Mouse (Mus musculus) frontal cortex, adult (tissue): ENCODE data around the gene Mapk1.

Source experiments
- ATAC-seq: cut with Nextera tagmentation; 2 replicates; pipeline ENCODE4 v1.9.2; 2017; ENCODE audit warnings: mild to moderate bottlenecking, moderate library complexity, mixed read lengths; ENCODE audit not compliant: low TSS enrichment

Mapk1 gene

DNA sequence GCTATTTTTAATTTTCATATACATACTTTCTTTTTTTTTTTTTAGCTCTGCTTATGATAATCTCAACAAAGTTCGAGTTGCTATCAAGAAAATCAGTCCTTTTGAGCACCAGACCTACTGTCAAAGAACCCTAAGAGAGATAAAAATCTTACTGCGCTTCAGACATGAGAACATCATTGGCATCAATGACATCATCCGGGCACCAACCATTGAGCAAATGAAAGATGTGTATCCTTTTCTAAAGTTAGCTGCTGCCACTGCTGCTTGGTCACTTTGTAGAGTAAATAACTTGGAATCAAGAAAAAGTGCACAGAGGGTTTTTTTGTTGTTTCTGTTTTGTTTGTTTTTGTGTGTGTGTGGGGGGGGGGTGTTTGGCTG lies 32.7 kb downstream of the Mapk1 start:
- ATAC-seq: no peak

- no peak for ATAC-seq
These were observed 34.9 kb downstream of the Mapk1 start for GRCm38 (mm10) chr16:17018071-17018470.

DNA sequence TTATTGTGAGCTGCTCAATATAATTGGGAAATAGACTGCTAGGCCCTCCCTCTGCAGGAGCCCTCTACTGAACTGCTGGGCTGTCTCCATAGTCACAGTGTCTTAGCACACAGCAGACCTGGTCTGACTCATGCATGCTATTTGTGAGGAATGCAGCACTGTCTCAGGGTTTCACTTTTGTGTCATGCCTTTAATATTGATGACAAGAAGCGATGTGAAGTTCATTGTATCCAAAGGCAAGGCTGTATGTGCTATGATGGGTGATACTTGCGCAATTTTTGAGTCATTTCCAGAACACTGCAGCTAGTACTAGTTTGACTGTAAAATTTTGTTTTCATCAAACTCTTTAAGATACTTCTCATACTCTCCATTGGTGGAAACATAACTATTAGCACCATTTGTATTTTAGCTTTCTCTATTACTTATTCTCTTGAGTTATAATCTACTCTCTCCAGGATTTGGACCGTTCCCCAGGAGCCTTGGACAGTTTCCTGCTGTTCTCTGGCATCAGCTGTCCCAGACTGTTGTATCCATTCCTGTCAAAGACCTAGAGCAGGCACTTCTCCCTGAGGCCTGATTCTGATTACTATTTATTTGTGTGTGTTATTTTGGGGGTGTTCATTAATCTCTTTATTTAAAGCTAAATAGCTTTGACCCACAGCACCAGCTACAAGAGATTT lies 41.4 kb downstream of the Mapk1 start:
- peak; percentile 60; the same call in 1 of the 2 replicates for ATAC-seq

DNA sequence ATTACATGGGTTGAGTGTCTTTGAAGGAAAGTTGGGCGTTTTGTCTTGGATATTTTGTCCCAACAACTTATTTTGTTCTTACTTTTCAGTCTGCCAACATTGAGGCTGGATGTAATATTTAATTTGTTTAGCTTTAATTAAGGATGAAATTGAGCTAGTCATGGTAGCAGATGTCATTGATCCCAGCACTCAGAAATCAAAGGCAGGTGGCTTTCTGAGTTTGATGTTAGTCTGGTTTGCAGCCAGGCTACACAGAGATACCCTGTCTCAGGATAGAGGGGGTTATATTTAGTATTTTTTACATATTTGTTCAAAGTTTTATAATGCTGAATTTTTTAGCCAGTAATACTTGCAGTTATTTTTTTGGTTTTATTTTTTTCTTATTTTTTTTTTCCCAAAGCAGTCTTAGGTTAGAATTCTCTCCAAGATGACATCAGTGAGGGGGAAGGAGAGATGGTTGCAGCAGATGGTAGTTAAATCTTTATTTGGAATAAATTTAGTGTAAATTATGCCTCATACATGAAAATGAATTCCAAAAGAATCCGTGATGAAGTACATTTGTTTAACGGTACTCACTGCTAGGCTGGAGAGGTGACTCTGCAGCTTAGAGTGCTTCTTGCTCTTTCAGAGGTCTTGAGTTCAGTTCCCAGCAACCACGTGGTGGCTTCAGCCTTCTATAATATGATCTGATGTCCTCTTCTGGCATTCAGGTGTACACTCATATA lies 47.0 kb downstream of the Mapk1 start:
- peak; percentile 90 for ATAC-seq

DNA sequence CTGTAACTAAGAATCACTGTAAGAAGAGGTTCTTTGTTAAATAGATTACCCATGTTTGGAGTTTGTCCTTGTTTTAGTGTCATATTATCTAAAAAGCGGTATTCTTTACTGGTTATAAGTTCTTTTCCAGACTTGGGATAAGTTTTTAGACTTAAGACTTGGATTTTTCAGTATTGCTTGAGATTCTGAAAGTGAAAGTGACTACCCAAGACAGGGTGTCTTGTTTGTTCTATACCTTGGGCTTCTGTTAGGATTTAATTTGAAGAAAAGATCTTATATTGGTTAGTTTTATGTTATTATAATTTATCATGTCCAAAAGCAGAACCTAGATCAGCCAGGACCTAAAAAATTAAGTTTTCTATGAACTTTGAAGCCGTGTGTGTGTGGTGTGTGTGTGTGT lies 50.6 kb downstream of the Mapk1 start:
- no peak for ATAC-seq

DNA sequence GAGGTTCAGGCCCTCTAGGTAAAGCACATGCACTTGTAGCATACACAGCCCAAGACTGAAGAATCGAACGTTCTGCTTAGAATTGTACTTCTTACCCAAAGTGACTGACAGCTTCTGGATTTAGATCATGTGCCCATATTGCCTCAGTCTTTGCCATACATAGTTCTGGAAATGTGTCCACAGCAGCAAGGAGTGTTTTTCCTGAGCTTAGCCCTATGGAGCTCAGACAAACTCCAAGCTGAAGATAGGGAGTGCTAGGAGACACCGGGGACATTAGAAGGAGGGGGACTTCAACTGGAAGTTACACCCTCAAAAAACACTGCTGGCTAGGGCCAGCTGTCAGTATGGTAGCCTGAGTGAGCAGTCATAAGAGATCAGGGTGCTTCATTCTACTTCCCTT lies 57.5 kb downstream of the Mapk1 start:
- ATAC-seq: no peak

GRCm38 (mm10) chr16:17041417-17041816 lies 58.2 kb downstream of the Mapk1 start:
- ATAC-seq: no peak

DNA sequence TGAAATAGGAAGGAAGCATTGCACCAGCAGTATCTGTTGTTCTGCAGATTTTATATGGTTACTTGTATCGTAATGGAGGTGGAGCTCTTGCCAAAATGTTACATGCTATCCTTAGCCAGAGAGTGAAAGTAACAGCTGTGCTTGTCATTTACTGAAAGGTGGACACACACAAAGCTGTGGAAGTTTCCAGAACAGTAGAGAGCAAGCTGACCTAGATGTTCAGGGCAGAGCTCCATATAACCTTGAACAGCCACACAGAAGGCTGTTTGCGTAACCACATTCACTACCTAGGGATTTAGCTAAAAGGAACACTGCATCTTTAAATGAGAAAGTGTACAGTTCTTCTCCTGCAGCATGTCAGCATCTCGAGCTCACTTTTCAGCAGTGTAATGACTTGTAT lies 61.1 kb downstream of the Mapk1 start:
- peak; percentile 64 for ATAC-seq

DNA sequence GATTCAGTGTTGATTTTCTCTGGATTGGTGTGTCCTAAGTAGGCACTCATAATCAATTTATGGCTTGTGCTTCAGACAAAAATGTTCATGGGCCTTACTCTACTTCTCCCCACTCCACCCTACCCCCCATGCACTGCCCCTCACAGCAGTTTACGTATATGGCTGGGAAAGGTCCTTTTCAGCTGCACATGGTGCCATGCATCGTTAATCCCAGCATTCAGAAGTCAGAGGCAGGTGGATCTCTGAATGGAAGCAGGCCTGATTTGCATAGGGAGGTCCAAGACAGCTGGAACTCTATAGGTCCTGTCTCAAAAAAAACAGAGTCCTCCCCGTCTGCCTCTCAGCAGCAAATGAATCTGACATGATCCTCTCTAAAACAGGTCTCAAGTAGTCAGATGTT lies 62.1 kb downstream of the Mapk1 start:
- ATAC-seq: no peak

- ATAC-seq: no peak
These were observed 66.7 kb downstream of the Mapk1 start for GRCm38 (mm10) chr16:17049886-17050285.

DNA sequence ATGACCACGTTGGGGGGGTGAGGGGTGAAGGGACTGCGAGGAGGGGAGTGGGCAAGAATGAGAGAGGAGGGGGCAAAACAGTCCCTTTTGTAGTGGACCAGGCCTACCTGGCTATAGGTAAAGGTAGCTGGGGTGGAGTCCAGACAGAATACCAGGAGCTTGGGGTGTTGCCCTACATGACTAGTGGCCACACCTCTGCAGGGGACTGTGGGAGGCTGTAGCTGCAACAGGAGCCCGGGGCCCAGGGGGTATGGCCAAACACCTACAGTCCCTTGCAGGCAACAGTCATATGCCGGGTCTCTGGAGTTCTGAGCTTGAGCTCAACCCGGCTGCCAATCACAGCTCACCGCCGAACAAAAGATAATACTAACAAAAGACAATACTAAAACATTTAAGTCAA lies 68.9 kb downstream of the Mapk1 start:
- ATAC-seq: no peak

DNA sequence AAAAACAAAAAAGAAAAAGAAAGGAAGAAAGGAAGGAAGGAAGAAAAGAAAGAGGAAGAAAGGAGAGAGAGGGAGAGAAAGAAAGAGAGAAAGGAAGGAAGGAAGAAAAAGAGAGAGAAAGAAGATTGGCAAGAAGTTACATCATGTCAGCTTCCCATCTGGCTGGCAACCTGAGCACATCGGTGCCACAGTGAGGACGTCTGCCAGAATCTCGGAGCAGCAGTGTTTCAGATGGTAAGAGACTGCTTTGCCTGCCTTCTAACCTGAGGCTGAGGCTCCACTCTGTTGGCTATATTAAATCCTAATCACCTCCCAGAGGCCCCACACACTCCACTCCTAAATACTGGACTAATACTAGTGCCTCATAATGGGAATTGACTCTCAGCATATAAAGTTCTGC lies 70.7 kb downstream of the Mapk1 start:
- ATAC-seq: peak; percentile 51; the same call in 1 of the 2 replicates

GRCm38 (mm10) chr16:17055584-17055983 lies 72.4 kb downstream of the Mapk1 start:
- peak; percentile 56 for ATAC-seq

DNA sequence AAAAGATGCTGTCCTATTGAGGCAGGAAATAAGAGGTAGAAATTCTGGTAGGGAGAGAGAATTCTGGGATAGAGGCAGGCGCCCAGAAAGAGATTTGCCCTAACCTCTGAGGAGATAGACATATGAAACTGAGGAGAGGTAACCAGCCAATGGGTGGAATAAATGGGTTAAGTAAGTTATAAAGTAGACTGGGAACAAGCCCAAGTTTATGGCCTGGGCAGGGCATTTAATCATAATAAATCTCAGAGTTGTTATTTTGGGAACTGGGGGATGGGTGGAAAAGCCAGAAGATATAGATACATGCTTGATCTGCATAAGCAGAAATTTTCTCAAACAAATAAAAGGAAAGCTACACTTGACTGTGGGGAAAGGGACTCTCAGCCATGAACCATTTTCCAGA lies 79.2 kb downstream of the Mapk1 start:
- ATAC-seq: no peak

DNA sequence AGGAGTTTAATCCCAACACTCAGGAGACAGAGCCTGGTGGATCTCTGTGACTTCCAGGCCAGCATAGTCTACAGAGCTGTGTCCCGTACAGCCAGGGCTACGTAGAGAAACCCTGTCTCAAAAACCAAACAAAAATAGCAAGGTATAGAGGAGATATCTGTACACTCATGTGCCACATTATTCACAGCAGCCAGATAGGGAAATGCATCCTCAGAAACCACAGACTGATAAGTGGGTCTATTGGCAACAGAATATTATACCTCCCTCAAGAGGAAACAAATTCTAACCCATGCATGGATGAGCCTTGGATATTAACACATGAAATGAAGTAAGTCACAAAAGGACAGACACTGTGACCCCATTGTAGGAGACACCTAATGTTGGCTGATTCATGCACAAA lies 84.4 kb downstream of the Mapk1 start:
- no peak for ATAC-seq

- peak; percentile 85 for ATAC-seq
These were observed 86.6 kb downstream of the Mapk1 start, which contains the start of gene Ypel1 for GRCm38 (mm10) chr16:17069511-17070443. Gene Ypel1, plus strand, starts transcription at chr16:17069696.

DNA sequence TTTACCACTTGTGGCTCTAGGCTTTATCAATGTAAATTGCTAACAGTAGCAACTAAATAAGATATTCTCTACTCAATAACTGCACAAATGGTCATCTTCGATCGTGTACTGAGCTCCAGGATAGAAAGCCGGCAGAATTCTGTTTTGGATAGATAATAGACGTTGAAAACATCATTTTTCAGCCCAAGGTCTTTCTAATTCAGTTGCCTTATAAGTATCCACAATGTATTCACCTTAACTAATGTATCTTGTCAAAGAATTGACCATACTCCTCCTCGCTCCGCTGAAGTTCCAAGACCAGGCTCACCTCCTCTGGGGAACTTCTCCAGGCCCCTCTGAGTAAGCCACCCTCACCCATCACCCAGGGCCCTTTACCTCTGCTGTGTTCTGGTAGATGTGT lies 87.5 kb downstream of the Mapk1 start:
- ATAC-seq: no peak

GRCm38 (mm10) chr16:17073000-17073399 lies 89.8 kb downstream of the Mapk1 start:
- peak; percentile 52 for ATAC-seq

GRCm38 (mm10) chr16:17076301-17076700 lies 93.1 kb downstream of the Mapk1 start:
- no peak for ATAC-seq

- no peak for ATAC-seq
These were observed 93.7 kb downstream of the Mapk1 start for GRCm38 (mm10) chr16:17076869-17077268.

GRCm38 (mm10) chr16:17078101-17078500 lies 94.9 kb downstream of the Mapk1 start:
- no peak for ATAC-seq

DNA sequence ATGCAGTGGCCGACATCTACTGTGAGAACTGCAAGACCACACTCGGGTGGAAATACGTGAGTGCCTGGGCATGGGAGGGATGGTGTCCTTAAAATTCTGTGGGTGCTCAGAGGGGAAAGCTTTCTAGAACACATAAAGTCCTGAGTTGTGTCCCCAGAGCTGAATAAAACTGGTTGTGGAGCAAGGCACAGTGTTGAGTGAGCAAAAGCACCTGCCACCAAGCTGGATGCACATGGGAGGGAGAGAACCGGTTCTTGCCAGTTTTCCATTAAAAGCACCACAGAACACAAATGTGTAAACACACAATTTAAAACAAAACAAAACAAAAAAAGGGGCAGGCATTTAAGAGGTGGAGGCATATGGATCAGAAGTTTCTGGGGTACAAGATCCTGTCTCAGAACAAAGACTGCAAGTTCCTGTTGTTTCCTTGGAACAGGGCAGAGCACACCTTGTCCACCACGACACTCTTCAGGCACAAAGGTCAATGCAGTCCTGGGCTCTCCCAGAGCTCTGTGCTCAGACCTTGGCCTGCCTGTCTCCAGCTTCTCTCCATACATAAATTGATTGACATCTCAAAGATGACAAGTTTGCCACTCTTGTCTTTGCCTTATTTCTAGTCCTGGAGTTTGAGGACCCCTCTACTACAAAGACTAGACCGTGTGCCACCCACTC lies 99.1 kb downstream of the Mapk1 start:
- no peak for ATAC-seq
